Mouse (Mus musculus) cerebellum, adult (tissue): Measurements from ENCODE around the gene Nap1l1.
"Not testable (repeated sequence)": the region's sequence is repeated elsewhere in the genome, so short reads cannot be mapped to it uniquely, and the experiment has no call there.

Experiments
- ATAC-seq: cut with Nextera tagmentation; 2 replicates; pipeline ENCODE4 v1.9.2; 2017; ENCODE audit warnings: mild to moderate bottlenecking, moderate library complexity, mixed read lengths; ENCODE audit not compliant: insufficient number of reproducible peaks, low FRiP score, low TSS enrichment

Gene Nap1l1

GRCm38 (mm10) chr10:111476989-111477510, 4.0 kb downstream of the Nap1l1 start:
- no peak for ATAC-seq

- ATAC-seq = no peak
Observed at GRCm38 (mm10) chr10:111479599-111479998, 6.6 kb downstream of the Nap1l1 start.

GRCm38 (mm10) chr10:111482654-111483053, 9.6 kb downstream of the Nap1l1 start:
- ATAC-seq = no peak

GRCm38 (mm10) chr10:111484079-111484478, 11.1 kb downstream of the Nap1l1 start:
- ATAC-seq = no peak

GRCm38 (mm10) chr10:111488793-111489192, 15.8 kb downstream of the Nap1l1 start:
- ATAC-seq = no peak

- ATAC-seq = not testable (repeated sequence)
Observed at GRCm38 (mm10) chr10:111490079-111490478, 17.1 kb downstream of the Nap1l1 start.

GRCm38 (mm10) chr10:111495888-111496287, 22.9 kb downstream of the Nap1l1 start:
- ATAC-seq = no peak

- no peak for ATAC-seq
Observed at GRCm38 (mm10) chr10:111499892-111500291, 26.9 kb downstream of the Nap1l1 start.

- no peak for ATAC-seq
Observed at GRCm38 (mm10) chr10:111503071-111503470, 30.0 kb downstream of the Nap1l1 start.

- ATAC-seq = no peak
Observed at GRCm38 (mm10) chr10:111503716-111504115, 30.7 kb downstream of the Nap1l1 start.

GRCm38 (mm10) chr10:111504606-111505005, 31.6 kb downstream of the Nap1l1 start:
- ATAC-seq = no peak

- no peak for ATAC-seq
Observed at GRCm38 (mm10) chr10:111505406-111505805, 32.4 kb downstream of the Nap1l1 start.

GRCm38 (mm10) chr10:111506101-111506925, 33.3 kb downstream of the Nap1l1 start, which contains the start of gene Phlda1:
TSS of gene Phlda1 (plus strand) at chr10:111506286.
- ATAC-seq = peak; percentile 68

- peak; percentile 10 for ATAC-seq
Observed at GRCm38 (mm10) chr10:111506926-111507459, 34.0 kb downstream of the Nap1l1 start.

- peak; percentile 45 for ATAC-seq
Observed at GRCm38 (mm10) chr10:111507460-111508211, 34.6 kb downstream of the Nap1l1 start.

- no peak for ATAC-seq
Observed at GRCm38 (mm10) chr10:111508324-111509080, 35.5 kb downstream of the Nap1l1 start.

- no peak for ATAC-seq
Observed at GRCm38 (mm10) chr10:111509103-111509784, 36.2 kb downstream of the Nap1l1 start.

GRCm38 (mm10) chr10:111509981-111510380, 37.0 kb downstream of the Nap1l1 start:
- ATAC-seq = no peak

- no peak for ATAC-seq
Observed at GRCm38 (mm10) chr10:111510798-111511197, 37.8 kb downstream of the Nap1l1 start.
